Mouse (Mus musculus) brain, adult 2 months (tissue): ENCODE data around the gene Pnmt.

Experiments used
- DNase-seq: peaks from one replicate; pipeline ENCODE4 v3.0.0; 2011; ENCODE audit warnings: low read depth, low spot score

Gene Pnmt

GRCm38 (mm10) chr11:98383261-98384030 is 2.8 kb upstream of the Pnmt start, which contains the start of gene Tcap:
Tcap (plus strand) TSS chr11:98383811.
- DNase-seq = peak; percentile 72

GRCm38 (mm10) chr11:98384216-98384615 is 2.0 kb upstream of the Pnmt start:
- no peak for DNase-seq

- DNase-seq = no peak
Measured at GRCm38 (mm10) chr11:98384721-98385637, 1.3 kb upstream of the Pnmt start.

DNA sequence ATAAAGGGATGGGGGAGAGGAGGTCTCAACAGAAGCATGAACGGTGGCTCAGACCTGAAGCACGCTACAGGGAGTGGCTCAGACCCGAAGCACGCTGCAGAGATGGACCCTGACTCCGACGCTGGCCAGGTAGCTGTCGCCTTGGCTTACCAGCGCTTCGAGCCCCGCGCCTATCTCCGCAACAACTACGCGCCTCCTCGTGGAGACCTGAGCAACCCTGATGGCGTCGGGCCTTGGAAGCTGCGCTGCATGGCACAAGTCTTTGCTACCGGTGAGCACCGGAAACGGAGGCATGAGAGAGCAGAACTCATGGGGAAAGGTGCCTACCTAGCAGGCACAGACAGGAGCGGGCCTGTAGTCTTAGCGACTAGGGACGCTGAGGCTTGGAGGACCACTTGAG is 346 bp downstream of the Pnmt start:
- DNase-seq = no peak

- DNase-seq = no peak
Measured at GRCm38 (mm10) chr11:98387056-98387577, 867 bp downstream of the Pnmt start.

DNA sequence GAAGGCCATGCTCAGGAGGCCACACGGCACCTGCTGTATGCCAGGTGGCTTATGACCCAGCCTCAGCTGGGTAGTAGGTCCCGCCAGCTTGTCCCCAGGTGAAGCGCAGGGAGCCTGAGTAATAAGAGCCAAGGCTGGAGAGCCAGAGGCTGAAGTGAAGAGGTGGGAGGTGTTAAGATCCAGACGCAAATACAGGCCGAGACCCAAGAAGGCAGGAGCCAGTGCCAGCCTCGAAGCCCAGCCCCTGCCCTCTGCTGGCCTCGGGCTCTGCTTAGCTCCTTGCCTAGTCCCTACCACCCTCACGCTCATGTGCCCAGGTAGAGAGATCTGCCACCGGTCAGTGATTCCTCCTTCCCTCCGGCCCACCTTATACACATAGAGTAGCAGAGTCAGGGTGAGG is 2.0 kb downstream of the Pnmt start:
- DNase-seq = no peak

GRCm38 (mm10) chr11:98389221-98389780 is 3.1 kb downstream of the Pnmt start:
- peak; percentile 80 for DNase-seq

DNA sequence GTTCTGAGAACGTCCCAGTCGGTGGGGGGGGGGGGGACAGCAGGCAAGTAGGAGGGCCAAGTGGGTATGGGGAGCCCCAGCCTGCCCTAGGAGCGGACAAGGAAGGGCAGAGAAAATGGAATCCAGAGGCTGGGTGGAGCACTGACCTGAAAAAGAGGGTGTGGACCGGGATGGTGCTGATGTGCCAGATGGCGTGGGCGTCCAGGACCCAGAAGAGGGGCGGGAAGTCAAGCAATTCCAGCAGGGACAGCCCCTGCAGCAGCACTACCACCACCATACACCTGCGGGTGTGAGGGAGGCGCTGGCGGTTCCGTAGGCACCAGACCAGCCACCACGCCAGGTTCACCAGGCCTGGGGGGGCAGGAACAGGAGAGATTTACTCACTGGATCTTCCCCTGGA is 3.9 kb downstream of the Pnmt start:
- DNase-seq = no peak

DNA sequence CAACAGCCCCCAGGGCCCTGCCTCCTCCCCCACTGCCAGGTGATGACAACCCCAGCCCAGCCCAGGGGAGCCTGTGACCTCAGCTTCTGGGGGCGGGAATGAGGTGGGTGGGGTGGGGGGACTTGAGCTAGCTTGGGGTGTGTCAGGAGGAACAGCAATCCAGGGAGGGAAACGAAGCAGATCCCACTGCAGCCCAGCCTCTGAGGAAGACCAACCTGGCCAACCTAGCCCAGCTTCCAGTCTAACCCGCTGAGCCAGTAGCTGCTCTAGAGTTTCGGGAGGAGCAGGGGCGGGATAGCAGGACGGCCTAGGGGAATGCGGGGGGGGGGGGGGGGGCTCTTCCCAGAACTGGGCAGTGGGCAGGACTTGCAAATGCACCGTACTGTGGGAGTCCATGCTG is 5.8 kb downstream of the Pnmt start:
- DNase-seq = no peak

DNA sequence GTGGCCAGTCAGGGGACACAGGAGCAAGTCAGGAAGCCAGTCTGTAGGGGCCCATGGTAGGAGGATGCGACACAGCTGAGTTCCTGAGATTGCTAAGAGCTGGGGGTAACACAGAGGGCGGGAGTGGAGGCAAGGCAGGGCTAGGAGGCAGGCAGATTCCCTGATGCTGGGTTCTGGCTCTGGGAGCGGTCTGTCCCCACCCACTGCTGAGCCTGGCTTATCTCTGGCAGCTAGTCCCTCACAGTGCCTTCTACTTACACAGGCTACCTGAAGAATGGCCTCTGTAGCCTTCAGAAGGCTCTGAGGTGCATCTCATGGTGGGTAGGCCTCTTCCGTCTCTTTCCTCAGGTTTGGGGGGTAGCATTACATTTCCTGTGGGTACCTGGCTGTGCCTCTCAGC is 6.4 kb downstream of the Pnmt start:
- no peak for DNase-seq

DNA sequence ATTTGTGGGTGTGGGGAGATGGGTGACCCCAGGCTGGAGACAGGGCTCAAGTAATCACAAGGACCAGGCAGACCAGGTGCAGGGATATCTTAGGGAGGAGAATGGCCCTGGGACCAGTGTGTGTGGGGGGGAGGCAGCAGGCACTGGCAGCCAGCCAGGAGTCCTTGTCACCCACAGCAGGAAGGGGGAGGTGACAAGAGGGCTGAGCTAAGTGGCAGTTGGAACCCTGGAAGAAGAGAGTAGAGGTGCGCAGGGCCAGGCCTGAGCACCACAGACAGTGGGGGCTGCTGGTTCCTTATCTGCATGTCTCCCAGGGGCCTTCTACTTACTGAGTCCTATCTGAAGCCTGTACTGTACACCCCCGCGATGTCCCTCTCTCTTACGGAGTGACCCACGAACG is 7.1 kb downstream of the Pnmt start:
- DNase-seq = peak; percentile 40

DNA sequence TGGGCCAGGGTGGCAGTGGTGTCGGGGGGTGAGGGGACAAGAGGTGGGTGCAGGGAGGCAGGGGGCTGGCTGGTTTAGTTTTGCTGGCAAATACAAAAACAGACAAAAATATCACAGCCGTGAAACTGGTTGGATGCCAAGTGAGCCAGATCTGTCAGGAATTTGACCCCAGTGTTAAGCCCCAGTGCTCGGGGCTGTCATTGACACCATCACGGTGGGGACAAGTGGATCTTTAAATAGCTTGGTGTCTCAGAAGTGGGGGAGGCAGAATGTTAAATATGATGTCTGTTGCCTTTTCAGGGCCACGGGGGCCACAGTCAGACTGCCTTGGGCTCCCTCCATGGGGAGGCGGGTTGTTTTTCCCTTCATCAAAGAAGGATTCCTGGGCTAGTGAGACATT is 8.1 kb downstream of the Pnmt start:
- no peak for DNase-seq

- DNase-seq = no peak
Measured at GRCm38 (mm10) chr11:98395041-98395440, 8.8 kb downstream of the Pnmt start.

GRCm38 (mm10) chr11:98397946-98398345 is 11.7 kb downstream of the Pnmt start:
- DNase-seq = no peak

DNA sequence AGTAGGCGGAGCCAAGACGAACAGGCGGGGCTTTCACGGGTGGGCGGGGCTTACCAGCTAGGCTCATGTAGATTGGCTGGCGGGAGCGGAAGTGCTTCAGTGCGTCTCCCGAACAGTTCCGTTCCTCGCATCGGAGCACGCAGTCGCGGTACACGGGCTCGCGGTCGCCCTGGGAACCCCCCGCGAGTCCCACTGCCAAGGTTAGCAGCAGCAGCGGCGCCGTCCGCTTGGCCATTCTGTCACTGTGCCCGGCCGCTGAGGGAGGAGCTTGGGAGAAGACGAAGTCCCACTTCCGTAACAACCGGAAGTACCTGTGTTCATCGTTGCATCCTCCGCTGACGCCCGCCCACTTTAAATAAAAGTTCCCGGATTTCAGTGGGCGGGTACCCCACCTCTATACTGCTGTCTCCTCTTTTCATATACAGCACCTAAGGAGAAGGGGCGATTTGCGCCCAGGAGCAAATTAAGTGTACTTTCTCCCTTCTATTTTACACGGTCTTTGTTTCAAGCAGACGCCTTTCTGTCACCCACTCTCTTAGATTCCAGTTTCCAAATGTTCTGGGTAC is 14.0 kb downstream of the Pnmt start, which contains the start of gene Pgap3:
Gene Pgap3 (minus strand): TSS at position 330 of the 566 bp plus-strand sequence.
- DNase-seq = peak; percentile 97

- DNase-seq = no peak
Measured at GRCm38 (mm10) chr11:98400816-98401215, 14.6 kb downstream of the Pnmt start.

DNA sequence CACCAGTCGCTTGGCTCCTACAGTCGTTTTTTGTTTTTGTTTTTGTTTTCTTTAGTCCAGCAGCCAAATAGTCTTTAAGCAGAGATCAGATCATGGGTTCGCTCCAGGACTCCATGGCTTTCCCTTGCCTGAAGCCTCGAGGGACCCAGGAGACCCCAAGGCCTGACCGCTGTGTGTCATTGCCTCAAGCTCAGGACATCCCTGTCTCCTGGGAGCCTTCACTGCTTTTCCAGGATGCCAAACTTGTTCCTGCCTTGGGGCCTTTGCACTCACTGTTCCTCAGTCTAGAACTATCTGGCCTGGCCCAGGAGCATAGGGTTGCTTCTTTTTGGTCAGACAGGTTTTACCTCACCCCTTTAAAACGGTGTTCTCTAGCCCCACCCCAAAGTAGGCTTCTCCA is 20.4 kb downstream of the Pnmt start:
- no peak for DNase-seq

- DNase-seq = no peak
Measured at GRCm38 (mm10) chr11:98408872-98409271, 22.6 kb downstream of the Pnmt start.

- no peak for DNase-seq
Measured at GRCm38 (mm10) chr11:98409341-98409822, 23.1 kb downstream of the Pnmt start.

GRCm38 (mm10) chr11:98412273-98412796 is 26.1 kb downstream of the Pnmt start, which contains the start of gene Erbb2:
Erbb2 (plus strand) TSS chr11:98412470.
- DNase-seq = peak; percentile 66

GRCm38 (mm10) chr11:98412797-98413301 is 26.6 kb downstream of the Pnmt start:
- no peak for DNase-seq
